Mouse (Mus musculus): Measurements from ENCODE around the gene Nrros. TPM values are rescaled to one million over a fixed set of nuclear protein-coding genes. Genes with fewer than 3 reads are reported as not detected.

The Nrros gene
- 7.4 and 10.3 TPM in 2 replicates for polyA plus RNA-seq (2014; fragmentation: Nextera tagmentation; extraction: Ambion mirVana)

DNA sequence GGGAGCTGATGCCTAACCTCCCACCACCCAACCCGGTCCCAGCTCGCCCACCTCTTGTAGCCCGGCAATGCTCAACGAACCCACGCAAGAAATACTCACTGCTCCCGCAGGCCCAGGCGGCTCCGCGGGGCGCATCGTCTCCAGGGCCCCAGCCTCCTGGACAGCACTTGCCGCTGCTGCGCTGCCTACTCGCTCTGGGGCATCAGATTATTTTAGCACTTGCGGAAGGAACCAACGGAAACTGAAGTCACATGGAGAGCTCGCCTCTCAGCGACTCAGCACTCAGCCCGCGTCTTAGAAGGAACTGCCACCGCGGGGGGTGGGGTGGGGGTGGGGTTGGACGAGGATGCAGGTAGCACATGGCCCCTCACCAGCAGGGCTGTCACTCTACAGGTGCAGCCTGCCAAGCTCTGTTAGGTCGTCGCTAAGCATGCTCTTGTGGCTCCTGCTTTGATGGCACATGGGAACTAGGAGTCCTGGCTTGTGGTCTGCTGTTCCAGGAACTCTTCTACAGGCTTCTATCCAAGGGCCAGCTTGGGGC is at the start of gene Nrros:
Nrros (minus strand) TSS at position 314 of the 541 bp plus-strand sequence.
- Histone ChIP-seq H3K9me3 (ENCODE audit: control insufficient read depth, low read length) (no peaks in the 10 kb centered on the region), H3K36me3 (ENCODE audit: control insufficient read depth, insufficient read depth, low read length) (no peaks in the 10 kb centered on the region), H3K27ac (ENCODE audit: low read depth, low read length) (no peak within 1 kb of the TSS), H3K9ac (ENCODE audit: low read length) (peak within 1 kb of the TSS; percentile 47), H3K4me2 (peak within 1 kb of the TSS; percentile 44), H3K4me3 (ENCODE audit: low read depth, low read length) (peak within 1 kb of the TSS; percentile 22), H3K27me3 (ENCODE audit: control insufficient read depth, insufficient read depth, low read length) (peaks cover 3% of the 10 kb centered on the region; the same call in 1 of the 2 replicates), H3K4me1 (ENCODE audit: control insufficient read depth, insufficient read depth, low read length) (peaks cover 5% of the 10 kb centered on the region; the same call in 1 of the 2 replicates)
- no peak for ATAC-seq (ENCODE audit: low FRiP score)
- WGBS = 4% methylated on average over 25 of the region's 25 CpGs
- peak; percentile 85 for DNase-seq (ENCODE audit: low spot score, missing footprints)

- Histone ChIP-seq H3K36me3 (ENCODE audit: control insufficient read depth, insufficient read depth, low read length) (no peaks in the 10 kb centered on the region), H3K9me3 (ENCODE audit: control insufficient read depth, low read length) (no peaks in the 10 kb centered on the region), H3K4me3 (ENCODE audit: low read depth, low read length) (no peak overlapping the region), H3K4me1 (ENCODE audit: control insufficient read depth, insufficient read depth, low read length) (no peaks in the 10 kb centered on the region), H3K27ac (ENCODE audit: low read depth, low read length) (no peak overlapping the region), H3K9ac (ENCODE audit: low read length) (no peak overlapping the region), H3K27me3 (ENCODE audit: control insufficient read depth, insufficient read depth, low read length) (no peaks in the 10 kb centered on the region), H3K4me2 (no peak overlapping the region)
- WGBS = 79% methylated on average over 17 of the region's 17 CpGs
- DNase-seq (ENCODE audit: low spot score, missing footprints) = no peak
- no peak for ATAC-seq (ENCODE audit: low FRiP score)
Observed at GRCm38 (mm10) chr16:32214804-32215576, 49.6 kb upstream of the Nrros start.

DNA sequence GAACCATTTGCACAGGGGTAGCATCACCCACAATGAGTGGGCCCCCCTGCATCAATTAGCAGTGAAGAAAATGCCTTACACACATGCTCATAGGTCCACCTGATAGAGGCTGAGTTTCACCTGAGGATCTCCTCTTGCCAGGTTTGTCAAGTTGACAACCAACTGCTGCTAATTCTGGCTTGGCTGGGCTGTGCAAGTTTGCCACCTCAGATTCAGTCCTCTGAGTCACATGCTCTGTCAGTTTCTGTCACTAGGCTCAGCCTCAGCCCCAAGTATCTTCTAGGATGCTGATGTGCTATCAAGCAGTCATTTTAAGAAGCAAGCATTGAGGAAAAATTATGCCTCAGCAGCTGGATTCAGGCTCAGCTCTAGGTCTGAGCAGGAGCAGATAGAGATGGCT is 48.8 kb upstream of the Nrros start:
- no peak overlapping the region for H3K4me3 ChIP-seq (ENCODE audit: low read depth, low read length)
- H3K9ac ChIP-seq (ENCODE audit: low read length) = no peak overlapping the region
- DNase-seq (ENCODE audit: low spot score, missing footprints) (no peak), ATAC-seq (ENCODE audit: low FRiP score) (no peak)
- H3K4me2 ChIP-seq = no peak overlapping the region
- no peaks in the 10 kb centered on the region for H3K36me3 ChIP-seq (ENCODE audit: control insufficient read depth, insufficient read depth, low read length)
- H3K4me1 ChIP-seq (ENCODE audit: control insufficient read depth, insufficient read depth, low read length) = no peaks in the 10 kb centered on the region
- H3K27me3 ChIP-seq (ENCODE audit: control insufficient read depth, insufficient read depth, low read length) = no peaks in the 10 kb centered on the region
- H3K9me3 ChIP-seq (ENCODE audit: control insufficient read depth, low read length) = no peaks in the 10 kb centered on the region
- H3K27ac ChIP-seq (ENCODE audit: low read depth, low read length) = no peak overlapping the region

DNA sequence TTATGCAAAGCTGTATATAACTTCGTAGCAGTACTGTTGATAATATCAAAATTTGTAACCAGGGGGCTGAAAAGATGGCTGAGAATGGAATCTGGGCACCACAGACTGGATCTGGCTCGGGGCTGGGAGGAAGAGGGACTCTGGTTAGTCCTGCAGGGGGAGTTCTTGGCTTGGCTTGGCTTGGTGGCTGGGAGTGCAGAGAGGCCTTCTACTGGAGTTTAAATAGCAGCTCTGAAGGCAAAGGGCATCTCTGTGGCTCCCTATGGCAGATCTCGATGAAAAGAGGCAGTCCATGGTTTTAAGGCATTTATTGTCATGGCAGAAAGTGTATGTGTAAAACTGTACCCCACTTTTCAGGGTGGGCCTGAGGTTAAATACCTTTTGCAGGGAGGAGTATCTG is 39.5 kb upstream of the Nrros start:
- H3K27ac ChIP-seq (ENCODE audit: low read depth, low read length) = no peak overlapping the region
- WGBS = 72% methylated on average over 3 of the region's 3 CpGs
- H3K9me3 ChIP-seq (ENCODE audit: control insufficient read depth, low read length) = no peaks in the 10 kb centered on the region; the same call in 1 of the 2 replicates
- H3K9ac ChIP-seq (ENCODE audit: low read length) = no peak overlapping the region
- H3K4me3 ChIP-seq (ENCODE audit: low read depth, low read length) = no peak overlapping the region
- H3K36me3 ChIP-seq (ENCODE audit: control insufficient read depth, insufficient read depth, low read length) = no peaks in the 10 kb centered on the region
- DNase-seq (ENCODE audit: low spot score, missing footprints) = no peak
- no peaks in the 10 kb centered on the region for H3K27me3 ChIP-seq (ENCODE audit: control insufficient read depth, insufficient read depth, low read length)
- no peak for ATAC-seq (ENCODE audit: low FRiP score)
- no peaks in the 10 kb centered on the region for H3K4me1 ChIP-seq (ENCODE audit: control insufficient read depth, insufficient read depth, low read length)
- no peak overlapping the region for H3K4me2 ChIP-seq

GRCm38 (mm10) chr16:32202681-32203080 is 37.3 kb upstream of the Nrros start:
- no peak overlapping the region for H3K27ac ChIP-seq (ENCODE audit: low read depth, low read length)
- ATAC-seq (ENCODE audit: low FRiP score) = no peak
- no peaks in the 10 kb centered on the region for H3K27me3 ChIP-seq (ENCODE audit: control insufficient read depth, insufficient read depth, low read length)
- H3K36me3 ChIP-seq (ENCODE audit: control insufficient read depth, insufficient read depth, low read length) = no peaks in the 10 kb centered on the region
- no peaks in the 10 kb centered on the region; the same call in 1 of the 2 replicates for H3K9me3 ChIP-seq (ENCODE audit: control insufficient read depth, low read length)
- H3K4me1 ChIP-seq (ENCODE audit: control insufficient read depth, insufficient read depth, low read length) = no peaks in the 10 kb centered on the region
- 76% methylated on average over 6 of the region's 6 CpGs for WGBS
- no peak overlapping the region for H3K4me2 ChIP-seq
- H3K4me3 ChIP-seq (ENCODE audit: low read depth, low read length) = no peak overlapping the region
- no peak for DNase-seq (ENCODE audit: low spot score, missing footprints)
- H3K9ac ChIP-seq (ENCODE audit: low read length) = no peak overlapping the region

DNA sequence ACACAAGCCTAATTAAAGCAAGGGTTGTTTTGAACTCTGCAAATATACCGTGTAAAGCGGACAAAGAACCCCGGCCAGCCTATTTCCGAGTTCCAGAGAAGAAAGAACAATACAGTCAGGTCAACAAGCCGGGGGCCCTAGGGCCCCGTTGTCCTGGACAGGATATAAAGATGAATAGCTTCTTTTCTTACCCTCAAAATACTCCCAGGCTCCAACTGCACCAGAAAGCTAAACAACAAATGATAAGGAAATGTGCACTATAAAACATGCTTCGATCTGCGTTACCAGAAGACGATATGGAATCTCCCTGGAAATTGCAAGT is 35.6 kb upstream of the Nrros start:
- no peak overlapping the region for H3K4me3 ChIP-seq (ENCODE audit: low read depth, low read length)
- H3K4me2 ChIP-seq = no peak overlapping the region
- no peaks in the 10 kb centered on the region; the same call in 1 of the 2 replicates for H3K9me3 ChIP-seq (ENCODE audit: control insufficient read depth, low read length)
- no peaks in the 10 kb centered on the region for H3K27me3 ChIP-seq (ENCODE audit: control insufficient read depth, insufficient read depth, low read length)
- no peak overlapping the region for H3K9ac ChIP-seq (ENCODE audit: low read length)
- H3K36me3 ChIP-seq (ENCODE audit: control insufficient read depth, insufficient read depth, low read length) = no peaks in the 10 kb centered on the region
- WGBS = 63% methylated on average over 9 of the region's 9 CpGs
- H3K27ac ChIP-seq (ENCODE audit: low read depth, low read length) = no peak overlapping the region
- H3K4me1 ChIP-seq (ENCODE audit: control insufficient read depth, insufficient read depth, low read length) = no peaks in the 10 kb centered on the region
- ATAC-seq (ENCODE audit: low FRiP score) (no peak), DNase-seq (ENCODE audit: low spot score, missing footprints) (no peak)

GRCm38 (mm10) chr16:32200256-32201003 is 35.0 kb upstream of the Nrros start:
- Histone ChIP-seq H3K27ac (ENCODE audit: low read depth, low read length) (no peak overlapping the region), H3K4me1 (ENCODE audit: control insufficient read depth, insufficient read depth, low read length) (no peaks in the 10 kb centered on the region), H3K4me2 (no peak overlapping the region), H3K9me3 (ENCODE audit: control insufficient read depth, low read length) (no peaks in the 10 kb centered on the region; the same call in 1 of the 2 replicates), H3K4me3 (ENCODE audit: low read depth, low read length) (no peak overlapping the region), H3K36me3 (ENCODE audit: control insufficient read depth, insufficient read depth, low read length) (no peaks in the 10 kb centered on the region), H3K9ac (ENCODE audit: low read length) (no peak overlapping the region), H3K27me3 (ENCODE audit: control insufficient read depth, insufficient read depth, low read length) (no peaks in the 10 kb centered on the region)
- DNase-seq (ENCODE audit: low spot score, missing footprints) (no peak), ATAC-seq (ENCODE audit: low FRiP score) (no peak)
- WGBS = 70% methylated on average over 21 of the region's 21 CpGs

DNA sequence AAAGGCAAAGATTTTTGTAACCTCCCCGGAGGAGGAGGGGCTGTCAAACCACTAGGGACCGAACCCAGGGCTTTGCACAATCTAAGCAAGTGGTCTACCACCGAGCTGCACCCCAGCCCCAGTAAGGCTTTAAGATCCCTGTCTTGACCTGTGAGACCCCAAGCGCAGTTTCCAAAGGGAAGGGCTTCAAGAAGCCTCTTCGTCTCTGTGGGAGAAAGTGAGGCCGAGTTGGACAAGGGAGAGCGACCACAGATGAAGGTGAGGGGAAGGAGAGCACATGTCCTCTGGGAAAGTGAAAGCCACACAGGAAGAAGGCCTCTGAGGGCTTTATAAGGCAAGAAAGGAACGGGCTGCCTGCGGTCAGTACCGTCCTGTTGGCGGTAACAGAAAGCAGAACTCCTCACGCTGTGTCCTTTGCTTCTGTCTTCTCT is 24.6 kb upstream of the Nrros start:
- no peak overlapping the region for H3K4me2 ChIP-seq
- no peak for ATAC-seq (ENCODE audit: low FRiP score)
- H3K9me3 ChIP-seq (ENCODE audit: control insufficient read depth, low read length) = no peaks in the 10 kb centered on the region
- WGBS = 53% methylated on average over 12 of the region's 12 CpGs
- H3K4me3 ChIP-seq (ENCODE audit: low read depth, low read length) = no peak overlapping the region
- no peak overlapping the region for H3K27ac ChIP-seq (ENCODE audit: low read depth, low read length)
- no peaks in the 10 kb centered on the region for H3K27me3 ChIP-seq (ENCODE audit: control insufficient read depth, insufficient read depth, low read length)
- H3K36me3 ChIP-seq (ENCODE audit: control insufficient read depth, insufficient read depth, low read length) = no peaks in the 10 kb centered on the region
- H3K4me1 ChIP-seq (ENCODE audit: control insufficient read depth, insufficient read depth, low read length) = no peaks in the 10 kb centered on the region
- peak; percentile 67 for DNase-seq (ENCODE audit: low spot score, missing footprints)
- no peak overlapping the region for H3K9ac ChIP-seq (ENCODE audit: low read length)

- Histone ChIP-seq H3K27ac (ENCODE audit: low read depth, low read length) (no peak overlapping the region), H3K4me1 (ENCODE audit: control insufficient read depth, insufficient read depth, low read length) (no peaks in the 10 kb centered on the region), H3K36me3 (ENCODE audit: control insufficient read depth, insufficient read depth, low read length) (no peaks in the 10 kb centered on the region), H3K4me2 (no peak overlapping the region), H3K27me3 (ENCODE audit: control insufficient read depth, insufficient read depth, low read length) (no peaks in the 10 kb centered on the region), H3K4me3 (ENCODE audit: low read depth, low read length) (no peak overlapping the region), H3K9me3 (ENCODE audit: control insufficient read depth, low read length) (no peaks in the 10 kb centered on the region), H3K9ac (ENCODE audit: low read length) (no peak overlapping the region)
- DNase-seq (ENCODE audit: low spot score, missing footprints) (peak; percentile 26), ATAC-seq (ENCODE audit: low FRiP score) (no peak)
- WGBS = 70% methylated on average over 6 of the region's 6 CpGs
Observed at GRCm38 (mm10) chr16:32189109-32189508, 23.7 kb upstream of the Nrros start.

Measured in midbrain, embryonic 11.5 days (tissue).